Mouse (Mus musculus): Measurements from ENCODE around the gene Cnn1.

- TF ChIP-seq CTCF (IDR thresholded peaks at IDR 0.05; ENCODE audit: low read depth) (no peak), EP300 (IDR thresholded peaks at IDR 0.05; ENCODE audit: low read depth) (no peak)
Measured at GRCm38 (mm10) chr9:22069881-22070553, 29.0 kb upstream of the Cnn1 start.

Data from heart, postnatal 0 days (tissue).